Comparison of ENCODE assay signal across 24 mouse cellular contexts in the genomic region with DNA sequence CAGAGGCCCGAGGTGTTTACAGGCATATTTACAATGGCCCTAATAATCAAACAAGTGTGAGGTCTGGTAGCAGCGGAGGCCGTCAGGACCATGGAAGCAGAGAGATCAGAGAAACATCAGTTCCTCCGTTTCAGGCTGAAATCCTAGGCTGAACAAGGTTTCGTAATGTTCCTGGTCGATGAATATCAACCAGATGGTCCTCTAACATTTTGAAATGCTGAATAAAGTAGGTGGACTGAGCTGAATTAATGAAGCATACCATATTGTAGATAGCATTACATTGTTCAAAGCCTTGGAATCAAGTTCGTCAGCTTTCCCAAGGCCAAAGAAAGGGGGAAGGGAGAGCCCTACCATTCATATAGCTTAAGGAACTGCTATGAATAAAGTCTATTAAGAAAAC.
"Had no signal": no experiment of that assay in that cellular context is flagged by ENCODE, and none has a peak within 500 bp of the region (broad histone marks: within the 10 kb centered on the region; RNA-seq: fewer than 3 reads in every experiment).

No protein-coding gene starts in this region.

- H3K27me3 ChIP-seq: heart, embryonic 13.5 days; heart, embryonic 15.5 days; hindbrain, embryonic 13.5 days; hindbrain, embryonic 15.5 days; limb, embryonic 13.5 days; limb, embryonic 15.5 days; liver, embryonic 12.5 days had no signal

- DNase-seq: forebrain, postnatal 0 days; gastrocnemius, postnatal 14 days; gastrocnemius, postnatal 36 days; heart, adult 11 months; heart, adult 2 months; heart, postnatal 14 days; heart, postnatal 36 days; kidney, adult 11 months; kidney, adult 8-10 months; kidney, postnatal 14 days; kidney, postnatal 36 days; left cerebral cortex, postnatal 4 days had no signal

- H3K4me2 ChIP-seq: heart, embryonic 11.5 days; heart, embryonic 13.5 days; heart, embryonic 15.5 days; hindbrain, embryonic 13.5 days; hindbrain, embryonic 15.5 days; limb, embryonic 13.5 days; limb, embryonic 15.5 days; liver, embryonic 12.5 days had no signal

- H3K9ac ChIP-seq: forebrain, postnatal 0 days; heart, embryonic 13.5 days; heart, embryonic 15.5 days; hindbrain, embryonic 13.5 days; hindbrain, embryonic 15.5 days; limb, embryonic 13.5 days; limb, embryonic 15.5 days; liver, embryonic 12.5 days; liver, embryonic 14.5 days had no signal

- H3K27ac ChIP-seq: heart, adult 2 months; heart, embryonic 13.5 days; heart, embryonic 15.5 days; hindbrain, embryonic 13.5 days; hindbrain, embryonic 15.5 days; hindbrain, postnatal 0 days; kidney, postnatal 0 days; limb, embryonic 13.5 days; limb, embryonic 15.5 days; liver, embryonic 12.5 days; liver, embryonic 14.5 days had no signal

- H3K4me1 ChIP-seq: hindbrain, embryonic 13.5 days; hindbrain, embryonic 15.5 days; limb, embryonic 13.5 days; limb, embryonic 15.5 days had no signal

- H3K36me3 ChIP-seq: heart, embryonic 13.5 days; heart, embryonic 15.5 days; hindbrain, embryonic 13.5 days; hindbrain, embryonic 15.5 days; limb, embryonic 13.5 days; limb, embryonic 15.5 days; liver, embryonic 12.5 days had no signal

- ATAC-seq: forebrain, postnatal 0 days; hindbrain, postnatal 0 days; intestine, embryonic 16.5 days; liver, embryonic 12.5 days had no signal

- H3K9me3 ChIP-seq: heart, embryonic 13.5 days; heart, embryonic 15.5 days; hindbrain, embryonic 13.5 days; hindbrain, embryonic 15.5 days; limb, embryonic 13.5 days; limb, embryonic 15.5 days; liver, embryonic 12.5 days had no signal

- H3K4me3 ChIP-seq: heart, adult 2 months; heart, embryonic 13.5 days; heart, embryonic 15.5 days; hindbrain, embryonic 13.5 days; hindbrain, embryonic 15.5 days; limb, embryonic 13.5 days; limb, embryonic 15.5 days; liver, embryonic 12.5 days had no signal
